Mouse (Mus musculus) 3T3-L1 (cell line): Measurements from ENCODE around the gene B3gat3.
"Not testable (repeated sequence)": the region's sequence is repeated elsewhere in the genome, so short reads cannot be mapped to it uniquely, and the experiment has no call there.

ENCODE experiments used
- DNase-seq: peaks from one replicate; pipeline ENCODE4 v3.0.0-alpha.2; 2015; ENCODE audit warnings: low read depth, low spot score

B3gat3 gene

GRCm38 (mm10) chr19:8942276-8942964 lies 22.2 kb downstream of the B3gat3 start:
- DNase-seq, result peak; percentile 48

- DNase-seq, result peak; percentile 48
Measured at GRCm38 (mm10) chr19:8943047-8943446, 22.9 kb downstream of the B3gat3 start.

GRCm38 (mm10) chr19:8944062-8944461 lies 23.9 kb downstream of the B3gat3 start:
- DNase-seq, result no peak

GRCm38 (mm10) chr19:8944750-8945149 lies 24.6 kb downstream of the B3gat3 start:
- peak; percentile 81 for DNase-seq

GRCm38 (mm10) chr19:8945251-8945650 lies 25.1 kb downstream of the B3gat3 start:
- no peak for DNase-seq

GRCm38 (mm10) chr19:8946929-8947328 lies 26.8 kb downstream of the B3gat3 start:
- no peak for DNase-seq

GRCm38 (mm10) chr19:8950190-8950589 lies 30.0 kb downstream of the B3gat3 start:
- no peak for DNase-seq

GRCm38 (mm10) chr19:8952241-8952640 lies 32.1 kb downstream of the B3gat3 start:
- no peak for DNase-seq

- peak; percentile 99 for DNase-seq
Measured at GRCm38 (mm10) chr19:8953135-8954039, 33.2 kb downstream of the B3gat3 start, which contains the start of gene Tut1. TSS of gene Tut1 (plus strand) at chr19:8953847.

GRCm38 (mm10) chr19:8954171-8954570 lies 34.0 kb downstream of the B3gat3 start:
- peak; percentile 46 for DNase-seq

- no peak for DNase-seq
Measured at GRCm38 (mm10) chr19:8962256-8962655, 42.1 kb downstream of the B3gat3 start.

- no peak for DNase-seq
Measured at GRCm38 (mm10) chr19:8965075-8965474, 44.9 kb downstream of the B3gat3 start.

- peak; percentile 52 for DNase-seq
Measured at GRCm38 (mm10) chr19:8965771-8966170, 45.6 kb downstream of the B3gat3 start.

GRCm38 (mm10) chr19:8966198-8966589 lies 46.0 kb downstream of the B3gat3 start:
- DNase-seq, result no peak

- peak; percentile 100 for DNase-seq
Measured at GRCm38 (mm10) chr19:8966590-8967372, 46.6 kb downstream of the B3gat3 start, which contains the start of gene Eef1g. TSS of gene Eef1g (plus strand) at chr19:8967041.

GRCm38 (mm10) chr19:8967373-8967743 lies 47.2 kb downstream of the B3gat3 start:
- no peak for DNase-seq

GRCm38 (mm10) chr19:8967893-8968292 lies 47.7 kb downstream of the B3gat3 start:
- DNase-seq, result no peak

- DNase-seq, result not testable (repeated sequence)
Measured at GRCm38 (mm10) chr19:8972491-8972890, 52.3 kb downstream of the B3gat3 start.

GRCm38 (mm10) chr19:8974638-8975037 lies 54.5 kb downstream of the B3gat3 start:
- peak; percentile 63 for DNase-seq

- DNase-seq, result no peak
Measured at GRCm38 (mm10) chr19:8975491-8975890, 55.3 kb downstream of the B3gat3 start.

- peak; percentile 95 for DNase-seq
Measured at GRCm38 (mm10) chr19:8976535-8976934, 56.4 kb downstream of the B3gat3 start.
